Mouse (Mus musculus): ENCODE data around the gene Hs6st2.
A peak's percentile ranks its signal among the peaks of the same experiment; 100 is the strongest.

The Hs6st2 gene

GRCm38 (mm10) chrX:51681756-51682155 lies at the start of gene Hs6st2:
Gene Hs6st2, minus strand, starts transcription at chrX:51681856.
- DNase-seq = no peak

GRCm38 (mm10) chrX:51714086-51714745 lies 32.6 kb upstream of the Hs6st2 start:
- no peak for DNase-seq

GRCm38 (mm10) chrX:51712996-51713395 lies 31.3 kb upstream of the Hs6st2 start:
- no peak for DNase-seq

- no peak for DNase-seq
These were observed 21.2 kb upstream of the Hs6st2 start for GRCm38 (mm10) chrX:51702823-51703222.

GRCm38 (mm10) chrX:51699079-51699478 lies 17.4 kb upstream of the Hs6st2 start:
- no peak for DNase-seq

GRCm38 (mm10) chrX:51686048-51686949 lies 4.6 kb upstream of the Hs6st2 start:
- DNase-seq = no peak

GRCm38 (mm10) chrX:51684336-51685056 lies 2.8 kb upstream of the Hs6st2 start:
- no peak for DNase-seq

- peak; percentile 18 for DNase-seq
These were observed 437 bp downstream of the Hs6st2 start for GRCm38 (mm10) chrX:51681170-51681667.

GRCm38 (mm10) chrX:51680428-51681169 lies 1.1 kb downstream of the Hs6st2 start:
- DNase-seq = peak; percentile 13

- peak; percentile 18 for DNase-seq
These were observed 1.8 kb downstream of the Hs6st2 start for GRCm38 (mm10) chrX:51679601-51680427.

- no peak for DNase-seq
These were observed 23.4 kb downstream of the Hs6st2 start for GRCm38 (mm10) chrX:51658236-51658635.

GRCm38 (mm10) chrX:51642661-51643257 lies 38.9 kb downstream of the Hs6st2 start:
- DNase-seq = no peak

GRCm38 (mm10) chrX:51635756-51636155 lies 45.9 kb downstream of the Hs6st2 start:
- no peak for DNase-seq

- DNase-seq = no peak
These were observed 50.3 kb downstream of the Hs6st2 start for GRCm38 (mm10) chrX:51631376-51631775.

GRCm38 (mm10) chrX:51614384-51615004 lies 67.2 kb downstream of the Hs6st2 start:
- DNase-seq = no peak

GRCm38 (mm10) chrX:51610743-51611142 lies 70.9 kb downstream of the Hs6st2 start:
- no peak for DNase-seq

- no peak for DNase-seq
These were observed 75.3 kb downstream of the Hs6st2 start for GRCm38 (mm10) chrX:51606231-51606863.

- no peak for DNase-seq
These were observed 88.9 kb downstream of the Hs6st2 start for GRCm38 (mm10) chrX:51592751-51593150.

- no peak for DNase-seq
These were observed 91.1 kb downstream of the Hs6st2 start for GRCm38 (mm10) chrX:51590448-51591010.

GRCm38 (mm10) chrX:51585444-51585843 lies 96.2 kb downstream of the Hs6st2 start:
- DNase-seq = no peak
